Mouse (Mus musculus) MEL (cell line): ENCODE data around the gene Cacng1. TPM values are rescaled to one million over a fixed set of nuclear protein-coding genes. Genes with fewer than 3 reads are reported as not detected.

Source experiments
- DNase-seq: peaks from one replicate; pipeline ENCODE4 v3.0.0; 2011; ENCODE audit warnings: low read depth, low spot score
- H3K27ac ChIP-seq: 2 replicates; pipeline ENCODE4 v1.5.1; 2012; ENCODE audit warnings: low read depth, mild to moderate bottlenecking, control low read depth, low read length, moderate library complexity; ENCODE audit not compliant: control insufficient read depth
- H3K27me3 ChIP-seq, 2 experiments: fragments of 150-350 bp in 1 of 2; sonication (generic) in 1 of 2; 2 replicates each; pipeline ENCODE4 v1.6.1; 2012; ENCODE audit warnings: low read length in 2 of 2, mild to moderate bottlenecking in 2 of 2, improper control_type of control experiment in 1 of 2, moderate library complexity in 1 of 2; ENCODE audit not compliant: insufficient read depth in 2 of 2, control insufficient read depth in 1 of 2
- H3K36me3 ChIP-seq, 2 experiments: 2 replicates each; pipeline ENCODE4 v1.6.1; 2012 to 2014; ENCODE audit warnings: low read length in 2 of 2, improper control_type of control experiment in 1 of 2, inconsistent platforms in 1 of 2, mild to moderate bottlenecking in 1 of 2; ENCODE audit not compliant: insufficient read depth in 2 of 2, control insufficient read depth in 1 of 2
- H3K4me1 ChIP-seq, 2 experiments: fragments of 150-350 bp in 1 of 2; sonication (generic) in 1 of 2; 2 replicates each; pipeline ENCODE4 v1.6.1; 2012; ENCODE audit warnings: low read length in 2 of 2, improper control_type of control experiment in 1 of 2, mild to moderate bottlenecking in 1 of 2; ENCODE audit not compliant: insufficient read depth in 2 of 2, control insufficient read depth in 1 of 2
- H3K4me3 ChIP-seq, 2 experiments: fragments of 150-350 bp in 1 of 2; sonication (generic) in 1 of 2; 2 replicates each; pipeline ENCODE4 v1.5.1; 2012; ENCODE audit warnings: low read depth in 2 of 2, low read length in 2 of 2, mild to moderate bottlenecking in 2 of 2, moderate library complexity in 2 of 2, control low read depth in 1 of 2, improper control_type of control experiment in 1 of 2; ENCODE audit not compliant: control insufficient read depth in 1 of 2, insufficient read depth in 1 of 2
- H3K79me2 ChIP-seq: 2 replicates; pipeline ENCODE4 v1.6.1; 2012; ENCODE audit warnings: mild to moderate bottlenecking, low read length, moderate library complexity; ENCODE audit not compliant: control insufficient read depth, poor library complexity, insufficient read depth
- H3K9ac ChIP-seq: 2 replicates; pipeline ENCODE4 v1.6.1; 2012; ENCODE audit warnings: low read depth, mild to moderate bottlenecking, control low read depth, low read length, moderate library complexity; ENCODE audit not compliant: control insufficient read depth, poor library complexity, severe bottlenecking
- H3K9me3 ChIP-seq: fragments of 150-350 bp; sonication (generic); replicated peaks from 2 replicates; pipeline ENCODE4 v1.6.1; 2012; ENCODE audit warnings: mild to moderate bottlenecking, low read length, improper control_type of control experiment, moderate library complexity; ENCODE audit not compliant: insufficient read depth
- EP300 ChIP-seq, 2 experiments: IDR thresholded peaks; 2 replicates each; pipeline ENCODE4 v1.6.1; 2011; ENCODE audit warnings: improper control_type of control experiment in 2 of 2, low read length in 2 of 2, low read depth in 1 of 2, mild to moderate bottlenecking in 1 of 2
- ETS1 ChIP-seq: IDR thresholded peaks from 2 replicates; pipeline ENCODE4 v1.6.1; 2012; ENCODE audit warnings: low read depth, mild to moderate bottlenecking, inconsistent platforms, low read length, improper control_type of control experiment, moderate library complexity
- HCFC1 ChIP-seq: IDR thresholded peaks from 2 replicates; pipeline ENCODE4 v1.6.1; 2012; ENCODE audit warnings: low read depth, mild to moderate bottlenecking, inconsistent platforms, low read length, improper control_type of control experiment, moderate library complexity
- KAT2A ChIP-seq: conservative IDR thresholded peaks from 2 replicates; pipeline ENCODE4 v1.6.1; 2012; ENCODE audit warnings: low read depth, low read length, improper control_type of control experiment, inconsistent platforms
- MAFK ChIP-seq: IDR thresholded peaks from 2 replicates; pipeline ENCODE4 v1.6.1; 2011; ENCODE audit warnings: low read depth, mild to moderate bottlenecking, low read length, improper control_type of control experiment, borderline replicate concordance
- MAX ChIP-seq: IDR thresholded peaks from 2 replicates; pipeline ENCODE4 v1.6.1; 2011; ENCODE audit warnings: low read length, improper control_type of control experiment
- MYC ChIP-seq: IDR thresholded peaks from 2 replicates; pipeline ENCODE4 v1.6.1; 2011; ENCODE audit warnings: low read depth, mild to moderate bottlenecking, low read length, improper control_type of control experiment, moderate library complexity
- NRF1 ChIP-seq: IDR thresholded peaks from 2 replicates; pipeline ENCODE4 v1.6.1; 2014; ENCODE audit warnings: low read depth, mild to moderate bottlenecking, inconsistent platforms, low read length, improper control_type of control experiment, moderate library complexity; ENCODE audit not compliant: poor library complexity, insufficient read depth, severe bottlenecking
- POLR2A ChIP-seq, 2 experiments: IDR thresholded peaks; 2 replicates each; pipeline ENCODE4 v1.6.1; 2011 to 2012; ENCODE audit warnings: low read length in 2 of 2, mild to moderate bottlenecking in 2 of 2, control low read depth in 1 of 2, improper control_type of control experiment in 1 of 2, low read depth in 1 of 2, moderate library complexity in 1 of 2; ENCODE audit not compliant: control insufficient read depth in 1 of 2, insufficient read depth in 1 of 2, poor library complexity in 1 of 2
- POLR2AphosphoS2 ChIP-seq: IDR thresholded peaks from 2 replicates; pipeline ENCODE4 v1.6.1; 2011; ENCODE audit warnings: low read length, improper control_type of control experiment
- POLR2AphosphoS5 ChIP-seq: IDR thresholded peaks from 2 replicates; pipeline ENCODE4 v1.6.1; 2012; ENCODE audit warnings: low read depth, borderline replicate concordance, mild to moderate bottlenecking, inconsistent platforms, low read length, moderate library complexity, mixed read lengths
- RAD21 ChIP-seq: IDR thresholded peaks from 2 replicates; pipeline ENCODE4 v1.6.1; 2011; ENCODE audit warnings: mild to moderate bottlenecking, low read depth, low read length, improper control_type of control experiment
- TAL1 ChIP-seq: IDR thresholded peaks from 2 replicates; pipeline ENCODE4 v1.6.1; 2012; ENCODE audit warnings: mild to moderate bottlenecking, inconsistent platforms, low read length, moderate library complexity, mixed read lengths
- ZC3H11A ChIP-seq: IDR thresholded peaks from 2 replicates; pipeline ENCODE4 v1.6.1; 2012; ENCODE audit warnings: low read depth, mild to moderate bottlenecking, inconsistent platforms, low read length, improper control_type of control experiment
- polyA plus RNA-seq, 2 experiments: library from polyadenylated mRNA; stranded (reverse) in 1 of 2; unstranded in 1 of 2; fragments of >175 nt in 1 of 2; fragments of >200 nt in 1 of 2; gene quantifications; 2 replicates each; pipeline versions ENCODE4 v1.2.1 to v1.2.4; 2012; ENCODE audit warnings: low replicate concordance in 2 of 2, low read depth in 1 of 2; ENCODE audit not compliant: insufficient read length in 2 of 2, insufficient read depth in 1 of 2, missing spikeins in 1 of 2
- total RNA-seq: library from RNA; depleted of rRNA; stranded (reverse); fragments of 300-350 nt; gene quantifications from 2 replicates; pipeline ENCODE4 v1.2.3, GENCODE M21; 2012; rRNA removed

Gene Cacng1
- total RNA-seq (not detected in 2 replicates), polyA plus RNA-seq (not detected)

DNA sequence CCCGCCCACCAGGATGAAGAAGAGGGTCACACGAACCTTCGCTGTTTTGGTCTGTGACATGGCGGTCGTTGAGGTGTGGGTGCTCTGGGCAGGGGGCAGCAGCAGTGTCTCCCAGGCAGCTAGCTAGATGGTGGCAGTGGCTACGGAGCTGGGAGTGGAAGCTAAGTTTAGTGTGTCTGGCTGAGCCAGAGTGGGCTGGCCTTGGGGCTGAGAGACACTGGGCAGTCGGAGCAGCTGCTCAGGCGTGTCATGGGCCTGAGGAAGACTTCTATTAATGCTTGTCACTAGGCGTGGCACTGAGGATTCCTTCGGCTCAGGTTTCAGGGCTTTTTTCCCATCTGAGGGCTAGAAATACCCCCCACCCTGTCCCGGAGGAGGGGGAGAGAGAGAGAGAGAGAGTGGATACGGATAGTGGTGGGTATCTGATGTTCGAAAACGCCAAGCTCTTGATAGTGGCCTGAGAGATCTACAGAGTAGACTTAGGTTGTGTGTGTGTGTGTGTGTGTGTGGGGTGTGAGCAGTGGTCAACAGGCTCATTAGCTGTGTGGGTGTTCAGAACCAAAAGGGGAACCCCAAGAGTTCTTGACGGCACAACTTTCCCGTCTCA, at the start of gene Cacng1:
TSS of gene Cacng1 (minus strand) at position 191 of the 607 bp plus-strand sequence.
- Histone ChIP-seq H3K27me3 (no peaks in the 10 kb centered on the region), H3K9me3 (no peaks in the 10 kb centered on the region), H3K36me3 (peaks cover 0 to 31% of the 10 kb centered on the region in 2 experiments; a peak in 2 of 4 replicates), H3K27ac (no peak within 1 kb of the TSS), H3K79me2 (no peaks in the 10 kb centered on the region)
- no peak for TF ChIP-seq ZC3H11A
- no peak for TF ChIP-seq ETS1
- TF ChIP-seq POLR2A (IDR thresholded peaks at IDR 0.05; ENCODE audit: control insufficient read depth in 1 of 2, insufficient read depth in 1 of 2, low read depth in 1 of 2, low read length in 2 of 2, poor library complexity in 1 of 2) = no peak
- no peak for TF ChIP-seq KAT2A
- TF ChIP-seq EP300 (IDR thresholded peaks at IDR 0.05; ENCODE audit: low read depth in 1 of 2, low read length in 2 of 2) = no peak
- no peak for TF ChIP-seq RAD21
- no peak for TF ChIP-seq MYC
- TF ChIP-seq POLR2AphosphoS2 = no peak
- no peak for TF ChIP-seq HCFC1
- no peak for TF ChIP-seq NRF1
- TF ChIP-seq TAL1 = no peak
- TF ChIP-seq MAX = no peak
- TF ChIP-seq POLR2AphosphoS5 = no peak
- TF ChIP-seq MAFK = no peak
- TF ChIP-seq, all 39 proteins: peak for 0
- no peak for DNase-seq
- H3K4me1 ChIP-seq = peaks cover 17 to 23% of the 10 kb centered on the region in 2 experiments
- no peak within 1 kb of the TSS for H3K4me3 ChIP-seq
- no peak within 1 kb of the TSS for H3K9ac ChIP-seq

DNA sequence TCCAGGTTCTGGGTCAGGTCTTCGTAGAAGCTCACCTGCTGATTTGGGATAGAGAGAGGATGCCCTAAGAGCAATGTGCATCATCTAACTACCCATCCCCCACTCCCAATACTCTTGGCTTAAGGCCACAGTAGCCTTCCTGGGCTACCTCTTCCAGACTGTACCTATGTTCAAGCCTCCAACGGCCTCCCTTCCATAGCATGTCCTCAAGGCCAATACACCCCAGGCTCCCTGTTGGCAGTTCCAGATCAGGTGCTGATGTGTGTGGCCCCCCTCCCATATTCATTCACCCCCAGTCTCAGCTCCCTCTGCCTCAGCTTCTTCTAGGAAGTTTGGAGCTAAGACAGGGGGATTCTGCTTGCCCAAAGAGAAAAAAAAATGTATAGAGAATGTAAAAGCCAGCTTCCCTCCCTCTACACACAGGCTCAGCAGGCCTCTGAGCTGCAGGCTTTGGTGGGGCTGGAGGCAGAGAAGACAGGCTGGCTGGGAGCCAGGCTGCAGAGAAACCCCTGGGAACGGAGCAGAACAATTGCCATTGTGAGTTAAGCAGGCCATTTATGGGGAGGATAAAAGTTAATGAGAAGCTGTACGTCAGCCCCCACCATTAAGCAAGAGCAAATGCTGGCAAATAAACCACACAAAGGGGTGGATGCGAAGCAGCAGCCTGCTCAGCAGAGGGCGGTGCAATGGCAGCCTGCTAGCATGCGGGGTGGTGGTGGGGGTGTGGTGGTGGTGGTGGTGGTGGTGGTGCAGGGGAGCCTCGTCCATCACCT, 46.6 kb upstream of the Cacng1 start:
- H3K9me3 ChIP-seq = no peaks in the 10 kb centered on the region
- peaks cover 2 to 4% of the 10 kb centered on the region in 2 experiments; a peak in 2 of 4 replicates for H3K27me3 ChIP-seq
- no peaks in the 10 kb centered on the region for H3K36me3 ChIP-seq
- no peak overlapping the region for H3K27ac ChIP-seq
- no peaks in the 10 kb centered on the region for H3K4me1 ChIP-seq
- H3K79me2 ChIP-seq = no peaks in the 10 kb centered on the region
- TF ChIP-seq POLR2A (IDR thresholded peaks at IDR 0.05; ENCODE audit: control insufficient read depth in 1 of 2, insufficient read depth in 1 of 2, low read depth in 1 of 2, low read length in 2 of 2, poor library complexity in 1 of 2) = no peak
- no peak overlapping the region for H3K4me3 ChIP-seq
- no peak overlapping the region for H3K9ac ChIP-seq
- no peak for DNase-seq
